Mouse (Mus musculus): Measurements from ENCODE around the gene Rpl4.
"Not testable (repeated sequence)": the region's sequence is repeated elsewhere in the genome, so short reads cannot be mapped to it uniquely, and the experiment has no call there.

The Rpl4 gene

GRCm38 (mm10) chr9:64195554-64195953 lies 22.4 kb downstream of the Rpl4 start:
- intact Hi-C loops (cut with DNase I) = no loop called here

GRCm38 (mm10) chr9:64197524-64197923 lies 24.3 kb downstream of the Rpl4 start:
- intact Hi-C loops (cut with DNase I) = no loop called here

- intact Hi-C loops (cut with DNase I) = no loop called here
Observed at GRCm38 (mm10) chr9:64198068-64198762, 25.0 kb downstream of the Rpl4 start.

GRCm38 (mm10) chr9:64198763-64199418 lies 25.7 kb downstream of the Rpl4 start:
- intact Hi-C loops (cut with DNase I) = not testable (repeated sequence)

GRCm38 (mm10) chr9:64199897-64200296 lies 26.7 kb downstream of the Rpl4 start:
- intact Hi-C loops (cut with DNase I) = no loop called here

- intact Hi-C loops (cut with DNase I) = no loop called here
Observed at GRCm38 (mm10) chr9:64202331-64202730, 29.2 kb downstream of the Rpl4 start.

GRCm38 (mm10) chr9:64202866-64203265 lies 29.7 kb downstream of the Rpl4 start:
- intact Hi-C loops (cut with DNase I) = no loop called here

GRCm38 (mm10) chr9:64207509-64208084 lies 34.4 kb downstream of the Rpl4 start:
- intact Hi-C loops (cut with DNase I) = no loop called here

GRCm38 (mm10) chr9:64214452-64214851 lies 41.3 kb downstream of the Rpl4 start:
- intact Hi-C loops (cut with DNase I) = no loop called here

- intact Hi-C loops (cut with DNase I) = no loop called here
Observed at GRCm38 (mm10) chr9:64216090-64216489, 42.9 kb downstream of the Rpl4 start.

GRCm38 (mm10) chr9:64216641-64217040 lies 43.5 kb downstream of the Rpl4 start:
- intact Hi-C loops (cut with DNase I) = no loop called here

- intact Hi-C loops (cut with DNase I) = no loop called here
Observed at GRCm38 (mm10) chr9:64217887-64218286, 44.7 kb downstream of the Rpl4 start.

- intact Hi-C loops (cut with DNase I) = no loop called here
Observed at GRCm38 (mm10) chr9:64219305-64219704, 46.1 kb downstream of the Rpl4 start.

- intact Hi-C loops (cut with DNase I) = no loop called here
Observed at GRCm38 (mm10) chr9:64219772-64220420, 46.7 kb downstream of the Rpl4 start.

- intact Hi-C loops (cut with DNase I) = no loop called here
Observed at GRCm38 (mm10) chr9:64220603-64221002, 47.4 kb downstream of the Rpl4 start.

GRCm38 (mm10) chr9:64221480-64221879 lies 48.3 kb downstream of the Rpl4 start:
- intact Hi-C loops (cut with DNase I) = no loop called here

GRCm38 (mm10) chr9:64222098-64222497 lies 48.9 kb downstream of the Rpl4 start:
- intact Hi-C loops (cut with DNase I) = no loop called here

GRCm38 (mm10) chr9:64225805-64226204 lies 52.6 kb downstream of the Rpl4 start:
- intact Hi-C loops (cut with DNase I) = no loop called here

GRCm38 (mm10) chr9:64227736-64228135 lies 54.6 kb downstream of the Rpl4 start:
- intact Hi-C loops (cut with DNase I) = no loop called here

All from adrenal gland (tissue).